Mouse (Mus musculus) intestine, embryonic 15.5 days (tissue): ENCODE measurements at regions not wholly inside any gene's neighbourhood (a gene's known extent, or its start where the extent isn't known, plus 50 kb on each side); places are given as distances from the start of the nearest gene placed in this dataset.

ENCODE experiments used
- ATAC-seq: fragments of 200-750 bp; cut with Nextera tagmentation; 2 replicates; pipeline ENCODE4 v1.8.0; 2017; ENCODE audit warnings: moderate TSS enrichment, moderate library complexity
- H3K27ac ChIP-seq: fragments of 300-500 bp; sonication (generic); 2 replicates; pipeline ENCODE4 v1.5.1; 2015; ENCODE audit warnings: mild to moderate bottlenecking, inconsistent platforms
- H3K27me3 ChIP-seq: fragments of 300-500 bp; sonication (generic); replicated peaks from 2 replicates; pipeline ENCODE4 v1.6.1; 2015; ENCODE audit warnings: inconsistent platforms
- H3K36me3 ChIP-seq: fragments of 300-500 bp; sonication (generic); 2 replicates; pipeline ENCODE4 v1.6.1; 2015; ENCODE audit warnings: inconsistent platforms
- H3K4me1 ChIP-seq: fragments of 300-500 bp; sonication (generic); replicated peaks from 2 replicates; pipeline ENCODE4 v1.6.1; 2015; ENCODE audit warnings: inconsistent platforms
- H3K4me2 ChIP-seq: fragments of 300-500 bp; sonication (generic); replicated peaks from 2 replicates; pipeline ENCODE4 v1.6.1; 2015; ENCODE audit warnings: mild to moderate bottlenecking, inconsistent platforms
- H3K4me3 ChIP-seq: fragments of 300-500 bp; sonication (generic); replicated peaks from 2 replicates; pipeline ENCODE4 v1.5.1; 2015; ENCODE audit warnings: inconsistent platforms
- H3K9ac ChIP-seq: fragments of 300-500 bp; sonication (generic); 2 replicates; pipeline ENCODE4 v1.6.1; 2015; ENCODE audit warnings: inconsistent platforms
- H3K9me3 ChIP-seq: fragments of 300-500 bp; sonication (generic); 2 replicates; pipeline ENCODE4 v1.6.1; 2016; ENCODE audit warnings: inconsistent platforms
- WGBS: fragments of 180-500 bp; shearing (Covaris S2); methylation state at CpG from one replicate; pipeline ENCODE4 v1.1.7; 2015; 5-methylcytosine and 5-hydroxymethylcytosine counted together

DNA sequence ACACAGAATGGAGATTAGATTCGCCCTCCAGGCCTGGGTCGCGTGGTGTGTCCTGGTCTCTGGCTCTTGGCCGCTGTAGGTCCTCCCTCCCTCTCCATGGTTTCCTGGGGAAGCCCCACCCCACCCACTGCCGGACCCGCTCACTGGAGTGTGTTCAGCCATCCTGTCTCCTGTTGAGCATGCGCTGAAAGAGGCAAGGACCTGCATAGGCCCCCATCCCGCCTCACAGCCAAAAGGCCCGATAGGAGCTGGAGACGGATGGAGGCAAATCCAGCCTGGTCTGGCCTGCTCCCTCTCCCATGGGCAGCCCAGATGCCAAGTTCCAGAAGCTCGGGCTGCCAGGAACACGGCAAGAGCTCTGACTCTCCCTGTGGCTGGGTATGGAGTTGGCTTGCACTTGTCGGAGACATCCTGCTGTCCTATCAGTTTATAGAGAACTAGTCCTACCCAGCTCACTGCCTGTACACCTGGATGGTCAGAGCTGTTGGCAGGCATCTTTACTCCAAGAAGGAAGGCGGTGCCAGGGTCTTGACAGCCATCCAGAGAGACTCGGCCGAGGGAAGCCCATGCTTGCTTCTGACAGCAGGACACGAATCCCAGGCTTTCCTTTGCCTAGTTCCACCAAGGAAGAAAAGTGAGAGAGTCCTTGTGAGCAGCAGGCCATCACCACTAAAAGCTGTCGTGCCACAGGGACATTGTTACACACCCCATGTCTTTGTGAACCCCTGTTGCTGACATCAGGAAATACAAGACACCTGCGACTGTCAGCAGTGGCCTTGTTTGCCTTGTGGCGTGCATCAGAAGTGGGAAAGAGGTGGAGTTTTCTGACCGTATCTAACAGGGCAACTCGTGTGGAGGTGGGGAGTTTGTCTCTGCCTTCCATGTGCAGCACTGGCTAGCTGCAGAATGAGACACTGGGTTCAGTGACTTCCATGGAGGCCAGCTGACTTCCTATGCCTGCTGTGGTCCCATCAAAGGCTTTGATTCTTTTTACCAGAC, 228.9 kb upstream of the Prok2 start:
- 78% methylated on average over 22 of the region's 22 CpGs for WGBS
- Histone ChIP-seq H3K36me3 (no peaks in the 10 kb centered on the region), H3K27me3 (no peaks in the 10 kb centered on the region), H3K4me1 (no peaks in the 10 kb centered on the region), H3K4me3 (no peak overlapping the region), H3K4me2 (no peak overlapping the region), H3K9ac (no peak overlapping the region), H3K27ac (no peak overlapping the region), H3K9me3 (no peaks in the 10 kb centered on the region)
- ATAC-seq, result no peak

DNA sequence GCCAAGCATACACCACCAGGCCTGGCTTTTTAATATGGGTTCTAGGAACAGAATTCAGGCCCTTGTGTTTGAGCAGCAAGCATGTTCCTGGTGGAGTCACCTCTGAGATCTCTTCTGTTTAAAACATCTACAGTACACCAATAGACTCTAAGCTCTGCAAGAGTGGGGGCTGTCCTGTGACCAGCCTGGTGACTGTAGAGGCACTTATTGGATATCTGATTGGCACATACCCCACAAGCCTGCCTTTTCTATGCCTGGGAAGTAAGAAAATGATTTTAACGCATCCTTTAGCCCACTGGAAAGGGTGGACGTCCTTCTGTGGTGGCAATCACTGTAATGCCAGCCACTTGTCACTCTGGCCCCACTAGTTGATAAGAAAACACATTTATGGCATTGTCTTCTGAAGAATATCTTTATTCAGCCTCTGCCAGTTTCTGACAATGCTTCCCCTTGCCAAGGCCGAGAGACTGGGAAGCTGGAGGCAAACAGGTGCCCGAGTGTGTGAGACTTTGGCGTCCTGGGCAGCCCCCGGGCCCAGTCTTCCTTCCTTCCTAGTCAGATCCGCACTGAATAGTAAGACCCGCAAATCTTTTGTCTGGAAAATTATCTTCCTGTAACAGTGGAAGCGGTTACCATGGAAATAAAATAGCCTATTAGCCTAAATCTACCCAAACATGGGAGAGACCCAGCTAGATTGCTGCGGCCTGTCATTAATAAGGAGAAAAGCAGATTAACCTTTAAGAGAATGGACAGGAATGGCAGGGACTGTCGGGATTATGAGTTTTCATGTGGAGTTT, 228.0 kb upstream of the Prok2 start:
- H3K27ac ChIP-seq, result no peak overlapping the region
- no peak overlapping the region for H3K4me2 ChIP-seq
- no peak for ATAC-seq
- H3K4me3 ChIP-seq, result no peak overlapping the region
- H3K4me1 ChIP-seq, result no peaks in the 10 kb centered on the region
- no peaks in the 10 kb centered on the region for H3K36me3 ChIP-seq
- no peaks in the 10 kb centered on the region for H3K9me3 ChIP-seq
- H3K27me3 ChIP-seq, result no peaks in the 10 kb centered on the region
- H3K9ac ChIP-seq, result no peak overlapping the region
- WGBS, result 80% methylated on average over 11 of the region's 11 CpGs

DNA sequence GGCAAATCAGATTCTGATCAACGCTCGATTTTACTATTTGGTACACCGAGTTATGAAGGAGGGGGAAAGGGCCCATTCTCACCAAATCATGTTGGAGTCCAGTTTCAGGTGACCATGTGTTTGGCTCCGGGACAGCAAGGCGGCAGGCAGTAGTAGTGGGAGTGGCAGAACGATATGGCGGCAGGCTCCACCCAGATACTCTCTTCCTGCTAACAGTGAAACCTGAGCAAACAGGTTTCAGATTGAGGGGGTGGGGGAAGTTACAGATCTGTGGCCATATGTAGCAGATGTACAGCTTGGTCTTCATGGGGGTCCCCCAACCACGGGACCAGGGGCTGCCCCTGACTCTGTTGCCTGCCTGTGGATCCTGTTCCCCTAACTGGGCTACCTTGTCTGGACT, 224.6 kb upstream of the Prok2 start:
- 87% methylated on average over 8 of the region's 8 CpGs for whole genome bisulfite sequencing

DNA sequence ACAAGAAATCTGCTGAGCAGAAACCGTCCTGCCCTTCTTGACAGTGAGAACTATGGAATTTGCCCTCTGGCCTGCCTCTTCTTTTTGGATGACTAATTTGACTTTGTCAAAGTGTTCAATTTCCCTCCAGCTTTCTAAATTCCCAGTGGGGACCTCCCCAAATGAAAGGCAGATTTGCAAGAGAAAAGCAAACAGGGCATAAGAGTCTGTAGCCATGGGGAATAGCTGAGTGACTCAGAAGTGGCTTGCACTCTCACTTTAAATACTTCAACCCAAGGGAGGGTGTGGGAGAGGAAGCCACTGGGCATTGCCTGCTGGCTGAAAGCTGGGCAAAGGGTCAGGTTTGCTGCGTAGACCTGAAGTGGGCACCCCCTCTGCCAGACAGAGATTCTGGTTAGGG, 220.7 kb upstream of the Prok2 start:
- Histone ChIP-seq H3K27me3 (no peaks in the 10 kb centered on the region), H3K4me3 (no peak overlapping the region), H3K4me2 (no peak overlapping the region), H3K9ac (no peak overlapping the region), H3K9me3 (no peaks in the 10 kb centered on the region), H3K27ac (no peak overlapping the region), H3K36me3 (no peaks in the 10 kb centered on the region), H3K4me1 (no peaks in the 10 kb centered on the region)
- no peak for ATAC-seq
- WGBS, result 52% methylated on average over 2 of the region's 2 CpGs

More for the DNA sequence above, 224.6 kb upstream of the Prok2 start:
- Histone ChIP-seq H3K4me2 (no peak overlapping the region), H3K4me1 (no peaks in the 10 kb centered on the region), H3K9me3 (no peaks in the 10 kb centered on the region), H3K27me3 (no peaks in the 10 kb centered on the region), H3K27ac (no peak overlapping the region), H3K4me3 (no peak overlapping the region), H3K9ac (no peak overlapping the region), H3K36me3 (no peaks in the 10 kb centered on the region)
- ATAC-seq, result no peak

DNA sequence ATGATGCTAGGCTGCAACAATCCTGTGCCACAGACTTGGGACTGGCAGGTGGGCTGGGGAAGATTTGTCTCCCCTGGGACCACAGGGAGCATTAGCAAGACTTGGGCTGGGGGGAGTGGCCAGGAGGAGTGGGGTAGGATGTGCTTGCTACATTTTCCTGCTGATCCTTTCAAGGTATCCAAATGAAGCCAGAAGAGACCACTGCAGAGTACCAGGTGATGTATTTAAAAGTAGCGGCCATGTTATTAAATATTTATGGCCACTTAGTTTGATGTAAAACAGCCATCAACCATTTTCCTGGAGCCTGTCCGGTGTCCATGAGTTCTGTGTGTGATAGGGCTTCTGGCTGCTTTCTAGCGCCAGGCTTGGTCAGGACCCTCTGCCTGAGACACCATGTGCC, 220.3 kb upstream of the Prok2 start:
- 37% methylated on average over 3 of the region's 3 CpGs for WGBS
- no peaks in the 10 kb centered on the region for H3K36me3 ChIP-seq

DNA sequence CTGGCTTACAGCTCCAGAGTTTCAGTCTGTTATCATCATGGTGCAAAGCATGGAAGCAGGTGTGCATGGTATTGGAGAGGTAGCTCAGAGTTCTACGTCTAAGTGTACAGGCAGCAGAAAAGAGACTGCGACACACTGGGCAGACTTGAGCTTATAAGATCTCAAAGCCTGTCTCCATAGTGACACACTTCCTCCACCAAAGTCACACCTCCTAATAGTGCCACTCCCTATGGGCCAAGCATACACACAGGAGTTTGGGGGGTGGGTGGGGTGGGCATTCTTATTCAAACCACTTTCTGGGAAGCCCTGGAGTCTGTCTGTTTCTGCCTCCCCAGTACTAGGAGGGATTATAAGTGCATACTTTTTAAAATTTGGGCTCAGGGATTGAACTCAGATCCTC, 219.5 kb upstream of the Prok2 start:
- Histone ChIP-seq H3K36me3 (no peaks in the 10 kb centered on the region), H3K4me1 (no peaks in the 10 kb centered on the region), H3K4me3 (no peak overlapping the region), H3K4me2 (no peak overlapping the region), H3K9me3 (no peaks in the 10 kb centered on the region), H3K9ac (no peak overlapping the region), H3K27me3 (no peaks in the 10 kb centered on the region), H3K27ac (no peak overlapping the region)
- no peak for ATAC-seq
- 92% methylated on average over 2 of the region's 2 CpGs for whole genome bisulfite sequencing

More for the DNA sequence above, 220.3 kb upstream of the Prok2 start:
- Histone ChIP-seq H3K4me2 (no peak overlapping the region), H3K9ac (no peak overlapping the region), H3K27ac (no peak overlapping the region), H3K9me3 (no peaks in the 10 kb centered on the region), H3K4me1 (no peaks in the 10 kb centered on the region), H3K27me3 (no peaks in the 10 kb centered on the region), H3K4me3 (no peak overlapping the region)
- no peak for ATAC-seq

DNA sequence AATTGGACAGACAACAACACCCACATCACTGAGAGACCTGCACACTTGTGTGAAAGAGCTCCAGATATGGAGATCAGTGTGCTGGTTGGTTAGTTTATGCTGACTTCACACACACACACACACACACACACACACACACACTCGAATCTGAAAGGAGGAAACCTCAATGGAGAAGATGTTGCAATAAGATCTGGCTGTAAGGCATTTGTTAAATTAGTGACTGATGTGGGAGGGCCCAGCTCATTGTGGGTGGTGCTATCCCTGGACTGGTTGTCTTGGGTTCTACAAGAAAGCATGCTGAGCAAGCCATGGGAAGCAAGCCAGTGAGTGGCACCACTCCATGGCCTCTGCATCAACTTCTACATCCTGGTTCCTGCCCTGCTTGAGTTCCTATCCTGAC, 216.8 kb upstream of the Prok2 start:
- 83% methylated on average over 1 of the region's 1 CpGs for WGBS
- Histone ChIP-seq H3K27ac (no peak overlapping the region), H3K9me3 (no peaks in the 10 kb centered on the region), H3K4me1 (0 out of 2 replicates have a peak, but pooled peaks cover 7% of the 10 kb centered on the region), H3K4me2 (no peak overlapping the region), H3K4me3 (no peak overlapping the region), H3K9ac (no peak overlapping the region), H3K36me3 (no peaks in the 10 kb centered on the region), H3K27me3 (no peaks in the 10 kb centered on the region)
- no peak for ATAC-seq

DNA sequence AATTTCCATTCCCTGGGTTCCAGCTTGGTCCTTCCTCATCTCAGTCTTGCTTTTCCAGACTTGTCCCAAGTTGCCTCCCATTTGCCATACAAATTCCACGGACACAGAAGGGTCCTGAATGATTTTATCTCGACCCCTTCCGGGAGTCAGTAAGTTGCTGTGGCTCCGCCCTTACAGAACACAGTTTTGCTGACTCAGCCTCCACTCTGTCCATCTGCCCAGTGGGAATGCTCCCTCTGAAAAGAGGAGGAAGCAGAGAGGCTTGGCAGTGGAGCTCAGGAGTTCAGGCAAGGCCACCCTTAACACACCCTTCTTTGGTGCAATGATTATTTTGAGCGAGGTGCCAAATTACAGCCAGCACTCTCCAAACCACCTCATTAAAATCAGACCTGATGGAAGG, 213.9 kb upstream of the Prok2 start:
- no peak overlapping the region for H3K9ac ChIP-seq
- H3K4me1 ChIP-seq, result 0 out of 2 replicates have a peak, but pooled peaks cover 7% of the 10 kb centered on the region
- no peak overlapping the region for H3K27ac ChIP-seq
- H3K27me3 ChIP-seq, result no peaks in the 10 kb centered on the region
- no peak for ATAC-seq
- no peak overlapping the region for H3K4me3 ChIP-seq
- no peaks in the 10 kb centered on the region for H3K9me3 ChIP-seq
- H3K36me3 ChIP-seq, result no peaks in the 10 kb centered on the region
- no peak overlapping the region for H3K4me2 ChIP-seq
- WGBS, result 46% methylated on average over 5 of the region's 5 CpGs

DNA sequence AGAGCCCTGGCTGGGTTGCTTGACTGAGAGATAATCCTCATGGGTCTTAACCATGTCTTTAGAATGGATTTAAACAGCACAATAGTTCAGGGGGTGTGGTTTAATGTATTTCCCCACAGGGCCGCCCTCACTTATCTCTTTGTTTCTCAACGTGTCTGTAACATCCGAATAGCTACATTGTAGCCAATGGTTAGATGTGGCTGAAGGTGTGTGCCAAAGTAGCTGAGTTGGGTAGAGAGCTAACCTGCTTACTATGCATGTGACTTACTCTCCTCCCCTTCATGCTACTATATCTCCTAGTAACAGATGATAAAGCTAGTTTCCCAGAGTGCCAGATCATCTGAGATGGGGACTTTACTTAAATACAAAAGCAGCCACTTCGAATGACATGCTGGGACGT, 213.2 kb upstream of the Prok2 start:
- no peaks in the 10 kb centered on the region for H3K27me3 ChIP-seq
- no peak overlapping the region for H3K9ac ChIP-seq
- H3K4me3 ChIP-seq, result no peak overlapping the region
- no peaks in the 10 kb centered on the region for H3K9me3 ChIP-seq
- no peaks in the 10 kb centered on the region for H3K36me3 ChIP-seq
- H3K4me1 ChIP-seq, result 0 out of 2 replicates have a peak, but pooled peaks cover 7% of the 10 kb centered on the region
- WGBS, result 50% methylated on average over 5 of the region's 5 CpGs
- ATAC-seq, result peak; percentile 36; the same call in 1 of the 2 replicates
- no peak overlapping the region; the same call in 1 of the 2 replicates for H3K4me2 ChIP-seq
- no peak overlapping the region for H3K27ac ChIP-seq

DNA sequence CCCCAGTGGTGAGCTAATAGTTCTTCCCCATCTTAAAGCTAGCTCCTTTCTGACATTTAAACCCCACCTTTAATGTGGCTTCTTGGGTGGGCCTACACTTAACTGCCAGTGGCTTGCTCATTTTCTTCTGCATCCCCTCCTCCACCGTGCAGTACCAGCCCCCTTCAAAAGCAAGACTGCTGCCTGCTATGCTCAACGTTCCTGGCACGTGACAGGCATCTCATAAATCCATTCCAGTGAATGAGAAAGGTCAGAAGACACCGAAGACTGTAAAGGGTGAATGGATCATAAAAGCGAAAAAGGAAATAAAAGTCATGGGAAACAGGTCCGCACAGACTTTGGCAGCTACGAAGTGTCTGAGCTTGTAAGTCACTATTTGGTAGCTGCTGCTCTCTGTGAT, 212.8 kb upstream of the Prok2 start:
- ATAC-seq, result peak; percentile 63
- no peak overlapping the region for H3K27ac ChIP-seq
- 0 out of 2 replicates have a peak, but pooled peaks cover 11% of the 10 kb centered on the region for H3K4me1 ChIP-seq
- no peaks in the 10 kb centered on the region for H3K36me3 ChIP-seq
- H3K9ac ChIP-seq, result no peak overlapping the region
- WGBS, result 31% methylated on average over 7 of the region's 7 CpGs
- H3K9me3 ChIP-seq, result no peaks in the 10 kb centered on the region
- no peaks in the 10 kb centered on the region for H3K27me3 ChIP-seq
- H3K4me3 ChIP-seq, result no peak overlapping the region
- no peak overlapping the region; the same call in 1 of the 2 replicates for H3K4me2 ChIP-seq

DNA sequence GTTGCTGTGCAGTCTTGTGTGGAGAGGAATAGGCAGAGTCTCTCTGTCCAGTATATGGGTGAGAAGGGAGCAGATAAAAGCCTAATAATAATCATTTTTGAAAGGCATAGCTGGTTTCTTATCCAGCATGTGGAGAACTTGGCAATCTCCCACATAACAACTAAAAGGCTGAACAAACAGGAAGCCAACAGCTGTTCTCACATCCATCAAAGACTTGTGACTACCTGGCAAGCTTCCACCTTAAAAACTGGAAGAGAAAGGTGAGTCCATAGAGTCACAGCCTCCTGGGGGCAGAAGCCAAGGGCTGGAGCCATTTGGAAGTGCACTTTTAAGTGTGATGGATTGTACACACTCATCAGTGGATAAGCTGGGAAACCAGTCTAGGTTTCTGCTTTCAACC, 210.5 kb upstream of the Prok2 start:
- Histone ChIP-seq H3K9ac (no peak overlapping the region), H3K36me3 (no peaks in the 10 kb centered on the region), H3K9me3 (no peaks in the 10 kb centered on the region), H3K27me3 (no peaks in the 10 kb centered on the region), H3K27ac (no peak overlapping the region), H3K4me3 (no peak overlapping the region), H3K4me1 (0 out of 2 replicates have a peak, but pooled peaks cover 18% of the 10 kb centered on the region), H3K4me2 (no peak overlapping the region)
- no peak for ATAC-seq

DNA sequence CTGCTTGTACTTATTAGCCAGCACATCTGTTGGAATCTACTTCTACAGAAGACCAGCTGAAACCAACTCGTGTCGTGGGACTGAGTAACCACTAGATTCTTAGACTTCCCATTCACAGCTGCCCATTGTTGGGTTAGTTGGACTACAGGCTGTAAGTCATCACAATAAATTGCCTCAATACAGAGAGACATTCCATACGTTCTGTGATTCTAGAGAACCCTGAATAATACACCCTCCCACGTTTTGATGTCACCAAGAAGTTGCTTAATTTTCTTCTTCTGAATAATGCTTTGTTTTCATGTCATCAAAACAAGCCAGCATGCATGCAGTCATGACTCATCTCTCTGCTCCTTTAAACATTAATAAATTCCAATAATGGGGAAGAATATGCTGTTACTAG, 209.2 kb upstream of the Prok2 start:
- Histone ChIP-seq H3K4me3 (no peak overlapping the region), H3K4me2 (no peak overlapping the region), H3K27ac (no peak overlapping the region), H3K4me1 (0 out of 2 replicates have a peak, but pooled peaks cover 18% of the 10 kb centered on the region), H3K36me3 (no peaks in the 10 kb centered on the region), H3K9me3 (no peaks in the 10 kb centered on the region), H3K27me3 (no peaks in the 10 kb centered on the region), H3K9ac (no peak overlapping the region)
- ATAC-seq, result no peak
- WGBS, result 67% methylated on average over 4 of the region's 4 CpGs
